Mouse (Mus musculus) kidney, embryonic 14.5 days (tissue): ENCODE data around the gene Enox1. TPM values are rescaled to one million over a fixed set of nuclear protein-coding genes. Genes with fewer than 3 reads are reported as not detected.

Experiments
- ATAC-seq: fragments of 200-750 bp; cut with Nextera tagmentation; 2 replicates; pipeline ENCODE4 v1.8.0; 2017; ENCODE audit warnings: moderate number of reproducible peaks, mild to moderate bottlenecking, moderate TSS enrichment, moderate library complexity; ENCODE audit not compliant: low FRiP score, low TSS enrichment
- H3K27ac ChIP-seq: fragments of 300-500 bp; sonication (generic); 2 replicates; pipeline ENCODE4 v1.5.1; 2014; ENCODE audit warnings: low read depth, mild to moderate bottlenecking, low read length, moderate library complexity, mixed read lengths
- H3K27me3 ChIP-seq: fragments of 300-500 bp; sonication (generic); 2 replicates; pipeline ENCODE4 v1.6.1; 2014; ENCODE audit warnings: mild to moderate bottlenecking, low read length; ENCODE audit not compliant: control insufficient read depth, insufficient read depth
- H3K36me3 ChIP-seq: fragments of 300-500 bp; sonication (generic); 2 replicates; pipeline ENCODE4 v1.6.1; 2014; ENCODE audit warnings: low read length, mixed read lengths; ENCODE audit not compliant: control insufficient read depth, insufficient read depth
- H3K4me1 ChIP-seq: fragments of 300-500 bp; sonication (generic); 2 replicates; pipeline ENCODE4 v1.6.1; 2014; ENCODE audit warnings: low read length, mixed read lengths; ENCODE audit not compliant: control insufficient read depth, insufficient read depth
- H3K4me2 ChIP-seq: fragments of 300-500 bp; sonication (generic); replicated peaks from 2 replicates; pipeline ENCODE4 v1.6.1; 2014; ENCODE audit warnings: low read depth, mild to moderate bottlenecking, low read length
- H3K4me3 ChIP-seq: fragments of 300-500 bp; sonication (generic); 2 replicates; pipeline ENCODE4 v1.5.1; 2014; ENCODE audit warnings: mild to moderate bottlenecking, low read length
- H3K9ac ChIP-seq: fragments of 300-500 bp; sonication (generic); 2 replicates; pipeline ENCODE4 v1.6.1; 2014; ENCODE audit warnings: low read depth, mild to moderate bottlenecking, low read length, moderate library complexity
- H3K9me3 ChIP-seq: fragments of 300-500 bp; sonication (generic); 2 replicates; pipeline ENCODE4 v1.6.1; 2016; ENCODE audit warnings: low read length; ENCODE audit not compliant: control insufficient read depth
- WGBS: fragments of 180-500 bp; shearing (Covaris S2); extraction: QIAGEN DNeasy Blood & Tissue Kit; methylation state at CpG from one replicate; pipeline ENCODE4 v1.1.7; 2014; 5-methylcytosine and 5-hydroxymethylcytosine counted together
- polyA plus RNA-seq: library from polyadenylated mRNA; unstranded; fragments of >200 nt; fragmentation: Nextera tagmentation; extraction: Ambion mirVana; gene quantifications from 2 replicates; pipeline ENCODE4 v1.2.1, GENCODE M21; 2014

The Enox1 gene
- polyA plus RNA-seq, 1 experiment from 2014 or later = 7.0 TPM

GRCm38 (mm10) chr14:77362662-77363061 lies 206.1 kb downstream of the Enox1 start:
- ATAC-seq = no peak
- WGBS = 80% methylated on average over 4 of the region's 4 CpGs

GRCm38 (mm10) chr14:77368411-77368810 lies 211.8 kb downstream of the Enox1 start:
- Histone ChIP-seq H3K27ac (no peak overlapping the region), H3K36me3 (no peaks in the 10 kb centered on the region), H3K4me3 (no peak overlapping the region), H3K27me3 (no peaks in the 10 kb centered on the region), H3K9me3 (no peaks in the 10 kb centered on the region), H3K4me1 (no peaks in the 10 kb centered on the region), H3K9ac (no peak overlapping the region), H3K4me2 (no peak overlapping the region)
- no peak for ATAC-seq
- WGBS = 63% methylated on average over 8 of the region's 8 CpGs

More at GRCm38 (mm10) chr14:77362662-77363061, 206.1 kb downstream of the Enox1 start:
- no peaks in the 10 kb centered on the region for H3K4me1 ChIP-seq
- no peak overlapping the region for H3K9ac ChIP-seq
- H3K27ac ChIP-seq = no peak overlapping the region
- H3K36me3 ChIP-seq = no peaks in the 10 kb centered on the region
- no peaks in the 10 kb centered on the region for H3K9me3 ChIP-seq
- no peak overlapping the region for H3K4me3 ChIP-seq
- no peaks in the 10 kb centered on the region for H3K27me3 ChIP-seq
- no peak overlapping the region for H3K4me2 ChIP-seq

- 61% methylated on average over 2 of the region's 2 CpGs for WGBS
Observed at GRCm38 (mm10) chr14:77369070-77369469, 212.5 kb downstream of the Enox1 start.

DNA sequence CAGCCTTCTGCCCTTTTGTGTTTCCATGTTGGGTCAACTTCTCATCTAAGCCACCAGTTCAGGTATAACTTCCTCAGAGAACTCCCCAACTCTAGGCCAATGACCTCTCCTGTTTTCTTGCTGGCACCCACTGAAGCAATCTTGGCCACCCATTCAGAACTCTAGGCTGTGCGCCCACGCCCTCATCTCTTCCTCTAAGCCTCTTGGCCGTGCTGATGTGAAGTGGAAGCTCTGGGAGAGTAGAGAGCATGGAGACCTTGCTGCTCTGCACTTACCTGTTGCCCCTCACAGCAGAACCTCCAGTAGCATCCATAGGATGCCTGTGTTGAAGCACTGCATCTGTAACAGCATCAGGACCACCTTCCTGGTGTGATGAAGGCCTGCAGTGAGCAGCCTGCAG lies 214.0 kb downstream of the Enox1 start:
- Histone ChIP-seq H3K4me1 (no peaks in the 10 kb centered on the region), H3K4me3 (no peak overlapping the region), H3K27me3 (no peaks in the 10 kb centered on the region), H3K9me3 (no peaks in the 10 kb centered on the region), H3K27ac (no peak overlapping the region), H3K36me3 (no peaks in the 10 kb centered on the region), H3K4me2 (no peak overlapping the region), H3K9ac (no peak overlapping the region)
- 90% methylated on average over 3 of the region's 3 CpGs for WGBS
- ATAC-seq = no peak

More at GRCm38 (mm10) chr14:77369070-77369469, 212.5 kb downstream of the Enox1 start:
- Histone ChIP-seq H3K4me2 (no peak overlapping the region), H3K27ac (no peak overlapping the region), H3K36me3 (no peaks in the 10 kb centered on the region), H3K4me1 (no peaks in the 10 kb centered on the region), H3K27me3 (no peaks in the 10 kb centered on the region), H3K9me3 (no peaks in the 10 kb centered on the region), H3K9ac (no peak overlapping the region), H3K4me3 (no peak overlapping the region)
- ATAC-seq = no peak

GRCm38 (mm10) chr14:77371977-77372376 lies 215.4 kb downstream of the Enox1 start:
- no peaks in the 10 kb centered on the region for H3K36me3 ChIP-seq
- peaks cover 4% of the 10 kb centered on the region; the same call in 1 of the 2 replicates for H3K4me1 ChIP-seq
- H3K9ac ChIP-seq = no peak overlapping the region
- ATAC-seq = no peak
- H3K27me3 ChIP-seq = no peaks in the 10 kb centered on the region
- H3K9me3 ChIP-seq = no peaks in the 10 kb centered on the region
- H3K4me2 ChIP-seq = no peak overlapping the region
- 65% methylated on average over 5 of the region's 5 CpGs for WGBS
- H3K4me3 ChIP-seq = no peak overlapping the region
- no peak overlapping the region for H3K27ac ChIP-seq

GRCm38 (mm10) chr14:77373119-77373518 lies 216.6 kb downstream of the Enox1 start:
- 78% methylated on average over 3 of the region's 3 CpGs for WGBS
- H3K27ac ChIP-seq = no peak overlapping the region
- no peak for ATAC-seq
- no peak overlapping the region for H3K9ac ChIP-seq
- no peak overlapping the region for H3K4me2 ChIP-seq
- H3K36me3 ChIP-seq = no peaks in the 10 kb centered on the region
- H3K27me3 ChIP-seq = no peaks in the 10 kb centered on the region
- H3K4me1 ChIP-seq = peaks cover 4% of the 10 kb centered on the region; the same call in 1 of the 2 replicates
- H3K9me3 ChIP-seq = no peaks in the 10 kb centered on the region
- H3K4me3 ChIP-seq = no peak overlapping the region

- Histone ChIP-seq H3K36me3 (no peaks in the 10 kb centered on the region), H3K4me1 (peaks cover 4% of the 10 kb centered on the region; the same call in 1 of the 2 replicates), H3K27me3 (no peaks in the 10 kb centered on the region), H3K27ac (no peak overlapping the region), H3K9me3 (no peaks in the 10 kb centered on the region), H3K4me3 (no peak overlapping the region), H3K9ac (no peak overlapping the region), H3K4me2 (no peak overlapping the region)
- WGBS = 66% methylated on average over 2 of the region's 2 CpGs
- ATAC-seq = no peak
Observed at GRCm38 (mm10) chr14:77375054-77375453, 218.5 kb downstream of the Enox1 start.

DNA sequence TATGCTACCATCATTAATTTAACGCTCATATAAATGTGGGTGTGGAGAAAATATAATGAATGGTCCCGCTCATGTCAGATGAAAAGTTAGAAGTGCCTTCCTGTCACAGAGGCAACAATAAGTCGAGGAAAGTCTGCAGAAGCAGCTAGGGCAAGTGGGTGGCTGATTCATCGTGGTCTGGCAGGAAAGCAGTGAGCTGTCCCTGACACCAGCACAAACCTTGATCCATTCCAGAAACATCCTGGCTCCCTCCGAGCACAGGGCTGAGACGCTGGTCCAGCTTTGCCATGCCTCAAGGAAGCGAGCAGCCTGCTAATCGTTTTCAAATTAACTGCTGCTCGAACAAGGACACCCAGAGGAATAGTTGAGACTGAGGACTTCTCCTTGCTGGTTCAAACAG lies 219.1 kb downstream of the Enox1 start:
- no peak overlapping the region for H3K27ac ChIP-seq
- no peaks in the 10 kb centered on the region for H3K36me3 ChIP-seq
- 63% methylated on average over 9 of the region's 9 CpGs for WGBS
- H3K4me1 ChIP-seq = peaks cover 4% of the 10 kb centered on the region; the same call in 1 of the 2 replicates
- no peak overlapping the region for H3K4me2 ChIP-seq
- H3K27me3 ChIP-seq = no peaks in the 10 kb centered on the region
- H3K9me3 ChIP-seq = no peaks in the 10 kb centered on the region
- no peak for ATAC-seq
- H3K9ac ChIP-seq = no peak overlapping the region
- no peak overlapping the region for H3K4me3 ChIP-seq

DNA sequence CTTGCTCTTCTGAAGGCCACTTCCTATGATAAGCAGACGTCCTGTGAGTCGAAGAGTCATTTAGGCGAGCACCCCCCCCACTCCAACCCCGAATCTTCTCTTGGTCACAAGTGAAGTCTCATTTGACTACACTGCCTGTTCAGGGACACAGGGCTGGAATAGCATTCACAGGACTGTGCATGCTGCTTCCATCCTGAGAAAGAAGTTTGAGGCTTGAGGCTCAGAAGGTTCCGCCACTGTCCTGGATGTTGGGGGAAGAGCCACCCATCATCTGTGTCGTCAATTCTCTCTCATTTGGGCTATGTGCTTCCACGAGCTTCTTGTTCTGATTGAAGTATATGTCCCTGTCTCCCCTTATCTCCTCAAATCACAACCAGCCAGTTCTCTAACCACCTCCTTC lies 220.2 kb downstream of the Enox1 start:
- 69% methylated on average over 7 of the region's 7 CpGs for WGBS
- H3K4me3 ChIP-seq = no peak overlapping the region
- no peak overlapping the region for H3K9ac ChIP-seq
- H3K36me3 ChIP-seq = no peaks in the 10 kb centered on the region
- no peaks in the 10 kb centered on the region for H3K27me3 ChIP-seq
- ATAC-seq = no peak
- no peaks in the 10 kb centered on the region for H3K9me3 ChIP-seq
- peaks cover 4% of the 10 kb centered on the region; the same call in 1 of the 2 replicates for H3K4me1 ChIP-seq
- H3K27ac ChIP-seq = no peak overlapping the region
- no peak overlapping the region for H3K4me2 ChIP-seq
